Mouse (Mus musculus) CH12.LX (cell line): Measurements from ENCODE around the gene Rem2. TPM values are rescaled to one million over a fixed set of nuclear protein-coding genes. Genes with fewer than 3 reads are reported as not detected.

Source experiments
- DNase-seq: peaks from one replicate; pipeline ENCODE4 v3.0.0-alpha.2; 2013; ENCODE audit errors: extremely low read depth
- H3K27ac ChIP-seq: 2 replicates; pipeline ENCODE4 v1.5.1; 2012; ENCODE audit warnings: low read depth, mild to moderate bottlenecking, control low read depth, moderate library complexity; ENCODE audit not compliant: insufficient read depth
- H3K27me3 ChIP-seq: replicated peaks from 2 replicates; pipeline ENCODE3; 2012; ENCODE audit warnings: inconsistent platforms
- H3K36me3 ChIP-seq, 2 experiments: replicated peaks in 1 of 2; 2 replicates each; pipeline versions ENCODE3 to v1.6.1; 2012; ENCODE audit warnings: inconsistent platforms in 1 of 2, low read length in 1 of 2, mild to moderate bottlenecking in 1 of 2, mixed read lengths in 1 of 2, moderate library complexity in 1 of 2; ENCODE audit not compliant: control insufficient read depth in 1 of 2, insufficient read depth in 1 of 2
- H3K4me1 ChIP-seq, 2 experiments: 2 replicates each; pipeline ENCODE4 v1.6.1; 2012; ENCODE audit warnings: inconsistent platforms in 1 of 2, moderate library complexity in 1 of 2; ENCODE audit not compliant: insufficient read depth in 2 of 2, control insufficient read depth in 1 of 2
- H3K4me2 ChIP-seq: 2 replicates; pipeline ENCODE4 v1.6.1; 2012; ENCODE audit warnings: low read depth, mild to moderate bottlenecking, control low read depth; ENCODE audit not compliant: poor library complexity, insufficient read depth, severe bottlenecking
- H3K4me3 ChIP-seq, 3 experiments: fragments of 150-350 bp in 1 of 3; sonication (generic) in 1 of 3; replicated peaks in 1 of 3; 2 replicates each; pipeline versions ENCODE3 to v1.5.1; 2011 to 2012; ENCODE audit warnings: low read depth in 2 of 3, low read length in 2 of 3, mild to moderate bottlenecking in 2 of 3, moderate library complexity in 2 of 3, control low read depth in 1 of 3, improper control_type of control experiment in 1 of 3, inconsistent platforms in 1 of 3, mixed read lengths in 1 of 3; ENCODE audit not compliant: poor library complexity in 1 of 3
- H3K79me2 ChIP-seq: replicated peaks from 2 replicates; pipeline ENCODE4 v1.6.1; 2012; ENCODE audit warnings: mild to moderate bottlenecking, moderate library complexity; ENCODE audit not compliant: control insufficient read depth, poor library complexity, insufficient read depth, severe bottlenecking; ENCODE audit errors: extremely low read depth
- H3K9ac ChIP-seq: 2 replicates; pipeline ENCODE4 v1.6.1; 2012; ENCODE audit warnings: low read depth, mild to moderate bottlenecking, control low read depth, moderate library complexity; ENCODE audit not compliant: insufficient read depth
- H3K9me3 ChIP-seq: replicated peaks from 2 replicates; pipeline ENCODE3; 2012; ENCODE audit warnings: low read length, inconsistent platforms, mixed read lengths
- CHD2 ChIP-seq: IDR thresholded peaks from 2 replicates; pipeline ENCODE4 v1.6.1; 2011; ENCODE audit warnings: low read length, improper control_type of control experiment
- CTCF ChIP-seq, 2 experiments: IDR thresholded peaks in 1 of 2; conservative IDR thresholded peaks in 1 of 2; 2 replicates each; pipeline ENCODE4 v1.5.1; 2011 to 2012; ENCODE audit warnings: low read depth in 2 of 2, low read length in 2 of 2, improper control_type of control experiment in 1 of 2, inconsistent platforms in 1 of 2, mild to moderate bottlenecking in 1 of 2, moderate library complexity in 1 of 2
- ETS1 ChIP-seq: conservative IDR thresholded peaks from 2 replicates; pipeline ENCODE4 v1.6.1; 2012; ENCODE audit warnings: low read depth, mild to moderate bottlenecking, inconsistent platforms, low read length, improper control_type of control experiment, moderate library complexity
- HCFC1 ChIP-seq: IDR thresholded peaks from 2 replicates; pipeline ENCODE4 v1.6.1; 2012; ENCODE audit warnings: low read depth, mild to moderate bottlenecking, inconsistent platforms, low read length, improper control_type of control experiment
- JUN ChIP-seq: IDR thresholded peaks from 2 replicates; pipeline ENCODE4 v1.6.1; 2011; ENCODE audit warnings: low read depth, mild to moderate bottlenecking, low read length, improper control_type of control experiment, moderate library complexity; ENCODE audit not compliant: insufficient read depth
- JUND ChIP-seq: conservative IDR thresholded peaks from 2 replicates; pipeline ENCODE4 v1.6.1; 2011; ENCODE audit warnings: low read depth, low read length, improper control_type of control experiment
- MEF2A ChIP-seq: IDR thresholded peaks from 2 replicates; pipeline ENCODE4 v1.6.1; 2014; ENCODE audit warnings: low read depth, mild to moderate bottlenecking, inconsistent platforms, low read length, improper control_type of control experiment, borderline replicate concordance
- MYC ChIP-seq: IDR thresholded peaks from 2 replicates; pipeline ENCODE4 v1.6.1; 2011; ENCODE audit warnings: low read depth, mild to moderate bottlenecking, improper control_type of control experiment, low read length
- POLR2A ChIP-seq: IDR thresholded peaks from 2 replicates; pipeline ENCODE4 v1.6.1; 2011; ENCODE audit warnings: low read depth, mild to moderate bottlenecking, improper control_type of control experiment, low read length
- SMC3 ChIP-seq: IDR thresholded peaks from 2 replicates; pipeline ENCODE4 v1.6.1; 2011; ENCODE audit warnings: low read depth, low read length, improper control_type of control experiment
- ZC3H11A ChIP-seq: IDR thresholded peaks from 2 replicates; pipeline ENCODE4 v1.6.1; 2012; ENCODE audit warnings: low read depth, mild to moderate bottlenecking, inconsistent platforms, low read length, improper control_type of control experiment
- ZMIZ1 ChIP-seq: IDR thresholded peaks from 2 replicates; pipeline ENCODE4 v1.6.1; 2012; ENCODE audit warnings: low read depth, mild to moderate bottlenecking, inconsistent platforms, low read length, improper control_type of control experiment
- dilution Hi-C: fragments of 300-500 bp; cut with MboI; formaldehyde crosslinking; loops from 2 replicates; pipeline ENCODE4 v1.14.3; 2020; ENCODE audit warnings: low sequenced_read_pairs; ENCODE audit not compliant: extremely low pct_unique_long_range_greater_than_20kb, extremely low pct_ligation_motif_present
- in situ Hi-C: fragments of 300-500 bp; cut with MboI; formaldehyde crosslinking; loops from 3 replicates; pipeline ENCODE4 v1.14.3; 2019; ENCODE audit warnings: low sequenced_read_pairs, low pct_ligation_motif_present, low pct_unique_long_range_greater_than_20kb, mixed read lengths
- polyA plus RNA-seq: library from polyadenylated mRNA; unstranded; fragments of >175 nt; gene quantifications from 2 replicates; pipeline ENCODE4 v1.2.1, GENCODE M21; 2012; ENCODE audit warnings: low read depth; ENCODE audit not compliant: insufficient read length
- total RNA-seq, 2 experiments: library from RNA; depleted of rRNA; stranded (reverse); fragments of 300-350 nt in 1 of 2; fragments of >200 nt in 1 of 2; gene quantifications; 2 replicates each; pipeline ENCODE4 v1.2.3; 2012 to 2014

The Rem2 gene
- total and polyA plus RNA-seq, 3 experiments = 0.08 TPM; not detected in 2

DNA sequence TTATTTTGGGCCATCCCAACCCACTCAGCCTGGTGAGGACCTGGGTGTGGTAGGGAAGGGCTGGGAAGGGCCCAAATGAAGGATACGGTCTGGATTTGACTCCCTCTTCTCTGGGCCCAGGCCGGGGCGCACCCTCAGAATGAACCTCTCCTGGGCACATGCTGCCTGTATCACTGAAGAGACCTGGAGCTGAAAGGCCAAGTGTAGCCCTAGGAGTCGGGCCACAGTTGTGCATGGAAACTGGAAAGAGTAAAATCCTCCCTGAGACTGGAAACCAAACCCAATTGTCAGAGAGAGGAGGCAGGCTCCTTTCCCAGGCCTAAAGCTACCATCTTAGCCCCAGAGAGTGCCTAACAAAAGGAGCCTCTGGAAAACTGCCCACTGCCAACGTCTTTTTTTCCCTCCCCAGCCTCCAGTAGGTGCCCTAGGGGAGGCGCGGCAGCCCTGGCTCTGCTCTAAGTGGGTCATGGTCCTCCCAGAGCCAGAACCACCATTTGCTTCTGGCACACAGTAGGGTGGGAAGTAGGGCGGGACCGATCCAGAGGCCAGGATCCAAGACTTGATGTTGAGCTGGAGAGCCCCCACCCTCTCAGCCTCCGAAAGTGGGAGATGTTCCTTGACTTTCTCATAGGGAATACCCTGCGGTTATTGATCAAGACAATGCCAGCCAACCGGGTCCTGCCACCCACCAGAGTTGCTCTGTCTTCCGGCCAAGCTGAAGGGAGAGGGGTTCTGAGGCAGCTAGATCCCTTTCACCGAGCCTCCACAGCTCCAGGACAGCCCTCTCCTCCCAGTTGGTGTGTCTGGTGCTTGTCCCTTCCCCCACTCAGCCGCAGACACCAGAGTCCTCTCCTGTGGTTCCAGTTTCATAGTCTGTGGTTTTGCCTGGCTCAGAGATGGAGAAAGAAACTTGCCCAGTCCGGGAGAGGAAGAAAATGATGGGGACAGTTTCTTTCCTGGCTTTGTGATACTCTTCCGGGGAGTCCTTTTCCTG, 42.8 kb upstream of the Rem2 start:
- H3K9ac ChIP-seq = no peak overlapping the region
- dilution Hi-C loops (no loop called here), in situ Hi-C loops (loop anchor here (10.0 kb wide), 1 partner anchor 198 kb away; no protein-coding TSS in a partner anchor)
- H3K27me3 ChIP-seq = no peaks in the 10 kb centered on the region
- H3K27ac ChIP-seq = no peak overlapping the region
- H3K4me1 ChIP-seq = peaks cover 14 to 28% of the 10 kb centered on the region in 2 experiments
- no peak overlapping the region for H3K4me2 ChIP-seq
- no peaks in the 10 kb centered on the region for H3K9me3 ChIP-seq
- H3K4me3 ChIP-seq = no peak overlapping the region
- DNase-seq = no peak
- peaks cover 13 to 28% of the 10 kb centered on the region in 2 experiments for H3K36me3 ChIP-seq
- H3K79me2 ChIP-seq = no peaks in the 10 kb centered on the region
- TF ChIP-seq ZMIZ1 = no peak
- TF ChIP-seq CHD2 = 0 out of 2 replicates have a peak, but pooled peaks have one; percentile 21
- TF ChIP-seq, all 38 proteins: peak for 1

DNA sequence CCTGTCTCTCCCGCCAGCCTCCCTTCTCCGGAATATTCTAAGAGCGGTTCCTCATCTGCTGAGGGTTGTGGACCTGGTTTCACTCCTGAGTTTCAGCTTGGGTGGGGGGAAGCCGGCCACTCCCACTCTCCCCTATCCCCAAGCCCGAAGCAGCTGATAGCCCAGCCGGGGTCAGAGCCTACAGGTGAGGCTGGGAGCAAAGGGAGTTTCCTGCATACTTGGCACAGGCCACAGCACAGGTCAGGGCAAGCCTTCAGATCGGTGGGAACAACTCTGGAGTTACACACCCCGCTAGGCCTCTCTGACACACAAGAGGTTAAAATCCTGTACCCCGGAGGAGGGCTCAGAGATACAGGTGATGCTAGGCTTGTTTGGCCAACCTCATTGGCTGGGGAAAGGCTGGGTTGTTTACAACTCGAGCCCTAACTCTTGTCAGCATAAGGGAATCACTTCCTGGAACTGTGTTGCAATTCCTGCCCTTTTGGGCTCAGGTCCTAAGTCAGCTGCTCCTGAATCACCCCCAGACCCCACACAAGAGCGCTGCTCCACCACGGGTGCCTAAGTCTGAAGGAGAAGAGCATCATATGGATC, 41.9 kb upstream of the Rem2 start:
- TF ChIP-seq CHD2 (no peak), HCFC1 (no peak), MEF2A (no peak), MYC (no peak), ZC3H11A (no peak), CTCF (conservative IDR thresholded peaks at IDR 0.05 in 1 of 2, IDR thresholded peaks at IDR 0.05 in 1 of 2; ENCODE audit: low read depth in 2 of 2, low read length in 2 of 2) (no peak), POLR2A (no peak), SMC3 (no peak), ETS1 (no peak), JUND (no peak), JUN (no peak)
- in situ Hi-C loops = loop anchor here (10.0 kb wide), 1 partner anchor 199 kb away; no protein-coding TSS in a partner anchor
- Histone ChIP-seq H3K4me2 (no peak overlapping the region), H3K4me3 (no peak overlapping the region), H3K79me2 (no peaks in the 10 kb centered on the region), H3K9me3 (no peaks in the 10 kb centered on the region), H3K27me3 (no peaks in the 10 kb centered on the region), H3K27ac (no peak overlapping the region), H3K9ac (no peak overlapping the region), H3K4me1 (peaks cover 14 to 24% of the 10 kb centered on the region in 2 experiments), H3K36me3 (peaks cover 10 to 20% of the 10 kb centered on the region in 2 experiments)
- DNase-seq = no peak
- dilution Hi-C loops = no loop called here
